Mouse (Mus musculus) kidney, postnatal 10 days (tissue): ENCODE measurements around the gene Rnf113a1.
"Not testable (repeated sequence)": the region's sequence is repeated elsewhere in the genome, so short reads cannot be mapped to it uniquely, and the experiment has no call there.

Experiments used
- DNase-seq: peaks from one replicate; pipeline ENCODE4 v3.0.0; 2021; ENCODE audit warnings: mixed read lengths

Gene Rnf113a1

GRCm38 (mm10) chrX:37191105-37191743 is at the start of gene Rnf113a1, which contains the start of gene Ndufa1:
Rnf113a1 (plus strand) TSS chrX:37191245.
Ndufa1 (minus strand) TSS chrX:37191163.
- peak; percentile 90 for DNase-seq

GRCm38 (mm10) chrX:37141732-37142131 is 49.3 kb upstream of the Rnf113a1 start:
- no peak for DNase-seq

- DNase-seq, result not testable (repeated sequence)
Observed at GRCm38 (mm10) chrX:37144498-37144897, 46.5 kb upstream of the Rnf113a1 start.

- DNase-seq, result peak; percentile 21
Observed at GRCm38 (mm10) chrX:37144954-37145353, 46.1 kb upstream of the Rnf113a1 start.

- DNase-seq, result peak; percentile 4
Observed at GRCm38 (mm10) chrX:37157839-37158238, 33.2 kb upstream of the Rnf113a1 start.

GRCm38 (mm10) chrX:37161169-37161568 is 29.9 kb upstream of the Rnf113a1 start:
- no peak for DNase-seq

- no peak for DNase-seq
Observed at GRCm38 (mm10) chrX:37163115-37163514, 27.9 kb upstream of the Rnf113a1 start.

GRCm38 (mm10) chrX:37167085-37167484 is 24.0 kb upstream of the Rnf113a1 start:
- peak; percentile 55 for DNase-seq

- no peak for DNase-seq
Observed at GRCm38 (mm10) chrX:37168742-37169141, 22.3 kb upstream of the Rnf113a1 start, which contains the start of gene Akap14. Akap14 (minus strand) TSS chrX:37168842.

GRCm38 (mm10) chrX:37184401-37184800 is 6.6 kb upstream of the Rnf113a1 start:
- not testable (repeated sequence) for DNase-seq

GRCm38 (mm10) chrX:37190755-37191104 is 315 bp upstream of the Rnf113a1 start:
- DNase-seq, result no peak

GRCm38 (mm10) chrX:37191744-37192379 is 817 bp downstream of the Rnf113a1 start:
- no peak for DNase-seq

- no peak for DNase-seq
Observed at GRCm38 (mm10) chrX:37198676-37199075, 7.6 kb downstream of the Rnf113a1 start.

GRCm38 (mm10) chrX:37210941-37211340 is 19.9 kb downstream of the Rnf113a1 start, which contains the start of gene Gm9:
Gm9 (minus strand) TSS chrX:37211041.
- DNase-seq, result no peak

- not testable (repeated sequence) for DNase-seq
Observed at GRCm38 (mm10) chrX:37222158-37222557, 31.1 kb downstream of the Rnf113a1 start, which contains the start of gene Rhox1. Rhox1 (minus strand) TSS chrX:37222258.
